Mouse (Mus musculus): ENCODE data around the gene Rnf207. TPM values are rescaled to one million over a fixed set of nuclear protein-coding genes. Genes with fewer than 3 reads are reported as not detected.

The Rnf207 gene
- 5.6 and 6.9 TPM in 2 replicates for polyA plus RNA-seq (2014; fragmentation: Nextera tagmentation; extraction: Ambion mirVana)

DNA sequence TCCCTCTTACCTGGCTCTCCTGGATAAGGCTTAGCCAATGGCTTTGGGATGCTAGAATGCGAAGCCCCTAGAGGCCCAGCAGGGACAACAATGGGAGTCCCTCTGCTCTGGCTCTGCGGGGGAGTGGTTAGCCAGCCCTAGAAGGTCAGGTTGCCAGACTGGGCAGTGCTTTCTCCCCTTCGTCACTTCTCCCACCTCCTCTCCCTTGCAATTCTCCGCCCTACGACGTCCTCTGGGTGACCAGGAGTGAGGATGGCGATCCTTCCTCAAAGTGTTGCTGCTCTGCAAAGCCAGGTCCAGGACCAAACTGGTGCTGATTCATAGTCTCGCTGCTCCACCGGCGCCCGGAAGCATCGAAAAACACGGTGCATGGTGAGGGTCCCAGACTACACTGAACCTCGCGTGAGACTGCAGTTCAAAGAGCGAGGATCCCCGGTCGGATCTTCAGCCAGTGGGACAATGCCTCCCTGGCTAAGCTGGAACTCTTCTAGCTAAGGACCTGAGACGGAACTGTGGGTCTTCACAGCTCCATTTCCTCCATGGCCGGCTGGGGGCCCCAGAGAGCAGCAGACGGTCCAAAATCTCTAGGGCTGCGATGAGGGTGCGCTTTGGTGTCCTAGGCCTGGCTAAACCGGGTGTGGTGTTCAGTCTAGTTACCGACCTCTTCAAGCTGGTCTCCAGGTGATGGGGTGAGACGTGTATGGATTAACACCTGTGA, at the start of gene Rnf207:
Gene Rnf207, minus strand, starts transcription at position 477 of the 718 bp plus-strand sequence.
- no peak for ATAC-seq (ENCODE audit: low FRiP score)
- Histone ChIP-seq H3K4me1 (replicated peaks; ENCODE audit: control insufficient read depth, insufficient read depth, low read length) (0 out of 2 replicates have a peak, but pooled peaks cover 8% of the 10 kb centered on the region), H3K27me3 (ENCODE audit: control insufficient read depth, insufficient read depth, low read length) (peaks cover 48% of the 10 kb centered on the region), H3K4me2 (replicated peaks) (peak within 1 kb of the TSS; percentile 31; the same call in 1 of the 2 replicates), H3K9me3 (ENCODE audit: control insufficient read depth, low read length) (no peaks in the 10 kb centered on the region), H3K4me3 (replicated peaks; ENCODE audit: low read length) (no peak within 1 kb of the TSS), H3K36me3 (replicated peaks; ENCODE audit: control insufficient read depth, insufficient read depth) (no peaks in the 10 kb centered on the region), H3K27ac (no peak within 1 kb of the TSS), H3K9ac (no peak within 1 kb of the TSS)
- WGBS = 3% methylated on average over 26 of the region's 26 CpGs
- DNase-seq (ENCODE audit: low spot score) = peak; percentile 45

DNA sequence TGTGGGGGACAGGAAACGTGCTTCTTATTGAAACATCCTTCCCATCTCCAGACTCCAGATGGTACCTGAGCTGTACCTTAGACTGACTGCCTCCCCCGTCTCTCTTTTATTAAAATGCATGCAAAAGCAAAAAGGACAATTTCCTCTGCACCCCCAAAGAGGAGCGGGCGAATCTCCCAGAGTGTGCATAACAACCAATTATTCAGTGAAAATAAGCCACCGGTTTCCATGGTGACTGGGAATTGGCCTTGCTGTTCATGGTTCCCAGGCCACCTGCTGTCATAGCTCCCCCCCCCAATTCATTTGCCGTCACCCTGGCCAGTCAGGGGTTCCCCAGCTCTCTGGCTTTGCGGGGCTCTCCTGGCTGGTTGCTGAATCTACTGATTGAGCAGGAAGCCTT, 46.4 kb upstream of the Rnf207 start:
- peak overlapping the region; percentile 55; the same call in 1 of the 2 replicates for H3K27ac ChIP-seq
- H3K36me3 ChIP-seq (replicated peaks; ENCODE audit: control insufficient read depth, insufficient read depth) = peaks cover 55% of the 10 kb centered on the region
- H3K4me1 ChIP-seq (replicated peaks; ENCODE audit: control insufficient read depth, insufficient read depth, low read length) = peaks cover 6% of the 10 kb centered on the region; the same call in 1 of the 2 replicates
- no peak overlapping the region for H3K9ac ChIP-seq
- no peak overlapping the region for H3K4me3 ChIP-seq (replicated peaks; ENCODE audit: low read length)
- DNase-seq (ENCODE audit: low spot score) = no peak
- WGBS = 26% methylated on average over 7 of the region's 7 CpGs
- H3K27me3 ChIP-seq (ENCODE audit: control insufficient read depth, insufficient read depth, low read length) = no peaks in the 10 kb centered on the region
- no peak overlapping the region for H3K4me2 ChIP-seq (replicated peaks)
- no peak for ATAC-seq (ENCODE audit: low FRiP score)
- H3K9me3 ChIP-seq (ENCODE audit: control insufficient read depth, low read length) = no peaks in the 10 kb centered on the region

DNA sequence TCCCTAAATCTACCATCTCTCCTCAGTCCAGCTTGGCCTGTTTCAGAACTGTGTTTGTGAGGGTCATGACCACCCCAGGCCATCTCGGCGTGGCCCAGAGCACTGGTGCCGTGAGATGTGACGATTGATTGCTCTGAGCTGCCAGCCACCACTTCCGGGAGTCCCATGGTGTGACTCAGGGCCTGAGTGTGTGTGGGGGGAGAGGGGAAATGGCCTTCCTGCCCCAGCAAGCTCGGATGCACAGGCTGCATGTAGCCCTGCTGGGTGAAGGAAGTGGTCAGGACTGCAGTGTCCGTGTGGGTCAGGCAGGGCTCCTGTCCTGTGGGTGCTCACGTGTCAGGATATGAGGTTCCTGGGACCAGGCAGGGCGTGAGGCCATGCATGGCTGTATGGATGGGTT, 43.4 kb upstream of the Rnf207 start:
- H3K27me3 ChIP-seq (ENCODE audit: control insufficient read depth, insufficient read depth, low read length) = 0 out of 2 replicates have a peak, but pooled peaks cover 4% of the 10 kb centered on the region
- H3K36me3 ChIP-seq (replicated peaks; ENCODE audit: control insufficient read depth, insufficient read depth) = peaks cover 44% of the 10 kb centered on the region
- H3K9me3 ChIP-seq (ENCODE audit: control insufficient read depth, low read length) = no peaks in the 10 kb centered on the region
- H3K4me1 ChIP-seq (replicated peaks; ENCODE audit: control insufficient read depth, insufficient read depth, low read length) = peaks cover 6% of the 10 kb centered on the region; the same call in 1 of the 2 replicates
- DNase-seq (ENCODE audit: low spot score) = no peak
- H3K4me2 ChIP-seq (replicated peaks) = no peak overlapping the region
- H3K9ac ChIP-seq = no peak overlapping the region
- 78% methylated on average over 9 of the region's 9 CpGs for WGBS
- no peak overlapping the region for H3K27ac ChIP-seq
- no peak overlapping the region for H3K4me3 ChIP-seq (replicated peaks; ENCODE audit: low read length)
- ATAC-seq (ENCODE audit: low FRiP score) = no peak

DNA sequence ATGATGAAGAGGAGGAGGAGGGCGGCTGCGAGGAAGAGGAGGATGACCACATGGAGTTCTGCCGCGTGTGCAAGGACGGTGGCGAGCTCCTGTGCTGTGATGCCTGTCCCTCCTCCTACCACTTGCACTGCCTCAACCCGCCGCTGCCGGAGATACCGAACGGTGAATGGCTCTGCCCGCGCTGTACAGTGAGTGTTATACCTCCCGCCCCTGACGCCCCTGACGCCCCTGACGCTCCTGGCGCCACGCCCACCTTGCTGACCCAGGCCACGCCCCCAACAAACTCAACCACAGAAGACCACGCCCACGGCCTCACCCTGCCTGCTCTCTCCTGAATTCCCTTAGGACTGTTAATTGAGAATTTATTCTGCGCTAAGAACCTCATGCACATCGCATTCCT, 42.1 kb upstream of the Rnf207 start:
- Histone ChIP-seq H3K27ac (no peak overlapping the region), H3K27me3 (ENCODE audit: control insufficient read depth, insufficient read depth, low read length) (0 out of 2 replicates have a peak, but pooled peaks cover 4% of the 10 kb centered on the region), H3K4me1 (replicated peaks; ENCODE audit: control insufficient read depth, insufficient read depth, low read length) (peaks cover 6% of the 10 kb centered on the region; the same call in 1 of the 2 replicates), H3K36me3 (replicated peaks; ENCODE audit: control insufficient read depth, insufficient read depth) (peaks cover 43% of the 10 kb centered on the region), H3K9ac (no peak overlapping the region), H3K4me3 (replicated peaks; ENCODE audit: low read length) (no peak overlapping the region), H3K9me3 (ENCODE audit: control insufficient read depth, low read length) (no peaks in the 10 kb centered on the region), H3K4me2 (replicated peaks) (0 out of 2 replicates have a peak overlapping the region, but pooled peaks have one; percentile 21)
- ATAC-seq (ENCODE audit: low FRiP score) = no peak
- 4% methylated on average over 23 of the region's 24 CpGs for WGBS
- DNase-seq (ENCODE audit: low spot score) = no peak

DNA sequence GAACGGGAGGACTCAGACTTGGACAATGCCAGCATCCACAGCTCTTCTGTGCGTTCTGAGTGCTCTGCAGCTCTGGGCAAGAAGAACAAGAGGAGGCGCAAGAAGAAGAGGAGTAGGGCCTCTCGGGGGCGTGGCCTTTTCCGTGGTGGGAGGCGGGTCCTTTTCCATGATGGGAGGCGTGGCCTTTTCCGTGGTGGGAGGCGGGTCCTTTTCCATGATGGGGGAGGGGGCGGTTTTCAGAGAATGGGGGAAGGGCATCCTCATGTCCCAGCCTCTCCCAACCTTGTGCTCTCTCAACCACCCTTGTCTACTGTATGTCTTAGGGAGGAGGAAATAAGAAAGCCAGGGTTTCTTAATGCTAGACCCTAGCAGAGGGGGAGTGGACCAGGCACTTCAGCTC, 40.9 kb upstream of the Rnf207 start:
- H3K4me3 ChIP-seq (replicated peaks; ENCODE audit: low read length) = no peak overlapping the region
- H3K9ac ChIP-seq = no peak overlapping the region
- H3K36me3 ChIP-seq (replicated peaks; ENCODE audit: control insufficient read depth, insufficient read depth) = peaks cover 51% of the 10 kb centered on the region
- no peak for DNase-seq (ENCODE audit: low spot score)
- no peak overlapping the region for H3K4me2 ChIP-seq (replicated peaks)
- H3K27me3 ChIP-seq (ENCODE audit: control insufficient read depth, insufficient read depth, low read length) = 0 out of 2 replicates have a peak, but pooled peaks cover 4% of the 10 kb centered on the region
- 12% methylated on average over 11 of the region's 11 CpGs for WGBS
- ATAC-seq (ENCODE audit: low FRiP score) = no peak
- no peaks in the 10 kb centered on the region; the same call in 1 of the 2 replicates for H3K4me1 ChIP-seq (replicated peaks; ENCODE audit: control insufficient read depth, insufficient read depth, low read length)
- H3K27ac ChIP-seq = no peak overlapping the region
- H3K9me3 ChIP-seq (ENCODE audit: control insufficient read depth, low read length) = no peaks in the 10 kb centered on the region

DNA sequence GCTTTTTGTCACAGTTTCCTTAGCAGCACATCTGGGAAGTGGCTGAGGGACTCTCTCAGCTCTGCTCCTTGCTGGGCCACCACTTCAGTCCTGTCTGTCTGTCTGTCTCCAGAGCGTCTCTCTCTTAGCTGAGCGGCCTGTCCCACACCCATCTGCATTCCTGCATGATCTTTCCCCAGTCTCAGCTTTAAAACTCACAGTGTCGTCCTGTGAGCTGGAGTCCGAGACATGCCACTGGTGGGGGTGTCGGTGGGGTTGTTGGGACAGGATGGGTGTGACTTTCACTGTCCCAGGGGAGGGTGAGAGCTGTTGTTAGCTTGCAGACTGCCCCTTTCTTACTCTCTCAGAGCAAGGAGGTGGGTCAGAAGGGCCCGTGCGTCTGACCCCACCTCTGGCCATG, 36.9 kb upstream of the Rnf207 start:
- peaks cover 16% of the 10 kb centered on the region for H3K4me1 ChIP-seq (replicated peaks; ENCODE audit: control insufficient read depth, insufficient read depth, low read length)
- no peaks in the 10 kb centered on the region for H3K9me3 ChIP-seq (ENCODE audit: control insufficient read depth, low read length)
- H3K27me3 ChIP-seq (ENCODE audit: control insufficient read depth, insufficient read depth, low read length) = peaks cover 4% of the 10 kb centered on the region; the same call in 1 of the 2 replicates
- H3K4me2 ChIP-seq (replicated peaks) = no peak overlapping the region
- no peak for ATAC-seq (ENCODE audit: low FRiP score)
- peaks cover 41% of the 10 kb centered on the region for H3K36me3 ChIP-seq (replicated peaks; ENCODE audit: control insufficient read depth, insufficient read depth)
- 78% methylated on average over 7 of the region's 7 CpGs for WGBS
- H3K4me3 ChIP-seq (replicated peaks; ENCODE audit: low read length) = no peak overlapping the region
- H3K27ac ChIP-seq = no peak overlapping the region
- no peak for DNase-seq (ENCODE audit: low spot score)
- no peak overlapping the region for H3K9ac ChIP-seq

DNA sequence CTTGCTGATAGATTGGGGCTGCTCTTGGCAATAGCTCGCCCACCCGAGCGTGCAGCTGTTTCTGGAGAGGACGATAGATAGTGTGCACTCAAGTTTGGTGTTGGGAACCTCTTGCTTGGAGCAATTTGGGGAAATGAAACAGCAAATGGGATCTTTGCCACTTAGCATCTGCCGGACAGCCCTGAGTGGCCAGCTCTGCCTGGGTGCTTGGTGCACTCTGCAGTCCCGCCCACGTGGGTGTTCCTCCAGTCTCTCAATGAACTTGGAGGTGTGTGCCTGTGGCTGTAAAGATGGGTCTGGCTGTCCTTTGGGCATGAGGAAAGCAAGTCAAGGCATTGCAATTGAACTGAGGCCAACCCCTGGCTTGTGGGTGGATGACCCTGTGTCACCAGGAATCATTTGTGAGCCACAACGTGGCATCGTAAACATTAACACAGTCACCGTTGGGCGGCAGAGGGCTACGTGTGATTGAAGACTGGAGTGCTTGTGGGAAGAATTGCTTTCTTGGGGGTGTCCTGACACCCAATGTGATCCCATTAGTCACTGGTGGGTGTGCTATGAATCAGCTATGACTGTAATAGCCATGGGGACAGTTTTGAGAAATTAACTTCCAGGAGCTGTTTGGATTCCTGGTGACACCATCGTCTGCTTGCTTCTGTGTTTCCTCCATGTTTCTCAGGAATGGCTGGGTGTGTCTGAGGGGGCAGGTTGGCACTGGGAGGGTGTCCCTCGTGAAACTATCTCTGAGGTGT, 35.3 kb upstream of the Rnf207 start:
- Histone ChIP-seq H3K4me1 (replicated peaks; ENCODE audit: control insufficient read depth, insufficient read depth, low read length) (peaks cover 32% of the 10 kb centered on the region), H3K27ac (no peak overlapping the region), H3K36me3 (replicated peaks; ENCODE audit: control insufficient read depth, insufficient read depth) (peaks cover 41% of the 10 kb centered on the region), H3K9ac (no peak overlapping the region), H3K27me3 (ENCODE audit: control insufficient read depth, insufficient read depth, low read length) (no peaks in the 10 kb centered on the region; the same call in 1 of the 2 replicates), H3K4me3 (replicated peaks; ENCODE audit: low read length) (no peak overlapping the region), H3K9me3 (ENCODE audit: control insufficient read depth, low read length) (no peaks in the 10 kb centered on the region), H3K4me2 (replicated peaks) (no peak overlapping the region)
- ATAC-seq (ENCODE audit: low FRiP score) (no peak), DNase-seq (ENCODE audit: low spot score) (no peak)
- 74% methylated on average over 14 of the region's 14 CpGs for WGBS

DNA sequence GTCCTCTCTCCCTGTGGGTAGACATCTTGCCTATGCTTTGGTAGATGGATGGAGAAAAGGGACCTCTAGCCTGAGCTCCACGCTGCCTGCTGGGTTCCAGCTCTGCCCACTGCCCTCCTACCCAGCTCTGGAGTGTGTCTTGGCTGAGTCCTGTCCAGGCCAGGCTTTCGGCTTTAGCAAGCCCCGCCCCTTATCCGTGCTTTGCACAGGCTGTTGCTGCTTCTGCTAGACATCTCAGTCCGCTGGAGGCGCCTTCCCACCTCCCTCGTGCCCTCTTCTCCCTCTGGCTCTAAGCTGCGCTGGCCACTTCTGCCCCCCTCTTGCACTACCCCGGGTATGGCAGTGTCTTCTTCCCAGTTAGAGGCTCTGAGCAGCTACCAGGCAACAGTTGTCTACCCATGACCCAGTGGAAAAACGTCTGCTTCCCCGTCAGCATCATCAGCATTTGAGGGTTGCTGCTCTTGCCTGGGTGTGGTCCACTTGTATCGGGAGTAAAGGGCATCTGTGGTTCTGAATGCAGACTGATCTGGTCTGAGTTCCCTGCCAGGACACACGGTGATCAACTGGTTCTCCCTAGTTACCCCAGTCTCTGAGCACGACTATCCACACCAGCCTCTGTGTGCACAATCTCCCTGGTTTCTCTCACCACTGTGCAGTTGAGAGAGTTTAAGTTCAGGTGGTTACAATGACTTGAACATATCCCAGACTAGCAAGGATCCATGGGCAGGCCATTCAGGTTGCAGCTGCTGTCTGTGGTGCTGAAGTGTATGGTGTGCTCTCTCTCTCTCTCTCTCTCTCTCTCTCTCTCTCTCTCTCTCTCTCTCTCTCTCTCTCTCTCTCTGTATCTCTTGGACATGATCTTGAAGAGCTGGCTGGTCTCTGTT, 32.9 kb upstream of the Rnf207 start:
- Histone ChIP-seq H3K4me3 (replicated peaks; ENCODE audit: low read length) (no peak overlapping the region), H3K9ac (0 out of 2 replicates have a peak overlapping the region, but pooled peaks have one; percentile 36), H3K9me3 (ENCODE audit: control insufficient read depth, low read length) (no peaks in the 10 kb centered on the region), H3K36me3 (replicated peaks; ENCODE audit: control insufficient read depth, insufficient read depth) (peaks cover 26% of the 10 kb centered on the region), H3K27me3 (ENCODE audit: control insufficient read depth, insufficient read depth, low read length) (no peaks in the 10 kb centered on the region; the same call in 1 of the 2 replicates), H3K4me1 (replicated peaks; ENCODE audit: control insufficient read depth, insufficient read depth, low read length) (peaks cover 37% of the 10 kb centered on the region), H3K27ac (peak overlapping the region; percentile 91), H3K4me2 (replicated peaks) (no peak overlapping the region)
- ATAC-seq (ENCODE audit: low FRiP score) (no peak), DNase-seq (ENCODE audit: low spot score) (no peak)
- 9% methylated on average over 14 of the region's 14 CpGs for WGBS

Data from hindbrain, embryonic 14.5 days (tissue).